Mouse (Mus musculus) adrenal gland, adult (tissue): Measurements from ENCODE around the gene Myo10.

ENCODE experiments used
- DNase-seq, 2 experiments: peaks; one replicate each; pipeline ENCODE4 v3.0.0; 2022 to 2023; ENCODE audit warnings: low spot score in 1 of 2; ENCODE audit not compliant: inconsistent age in 2 of 2

Gene Myo10

DNA sequence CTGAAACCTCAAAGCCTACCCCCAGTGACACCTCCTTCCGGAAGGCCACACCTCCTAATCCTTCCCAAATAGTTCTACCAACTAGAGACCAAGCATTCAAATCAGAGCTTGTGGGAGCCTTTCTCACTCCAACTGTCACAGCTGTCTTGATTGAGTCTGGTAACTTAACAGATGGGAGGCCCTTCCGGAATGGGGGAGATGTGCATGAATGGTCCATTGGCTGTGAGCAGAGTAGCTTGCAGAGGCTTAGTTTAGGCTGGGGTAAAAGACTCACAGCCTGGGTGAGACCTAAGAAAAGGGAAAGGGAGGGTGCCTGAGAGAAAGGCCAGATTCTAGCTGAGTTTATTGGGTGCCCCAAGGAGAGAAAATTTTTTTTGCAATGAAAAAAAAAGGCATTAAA, 26.0 kb downstream of the Myo10 start:
- DNase-seq: no peak

DNA sequence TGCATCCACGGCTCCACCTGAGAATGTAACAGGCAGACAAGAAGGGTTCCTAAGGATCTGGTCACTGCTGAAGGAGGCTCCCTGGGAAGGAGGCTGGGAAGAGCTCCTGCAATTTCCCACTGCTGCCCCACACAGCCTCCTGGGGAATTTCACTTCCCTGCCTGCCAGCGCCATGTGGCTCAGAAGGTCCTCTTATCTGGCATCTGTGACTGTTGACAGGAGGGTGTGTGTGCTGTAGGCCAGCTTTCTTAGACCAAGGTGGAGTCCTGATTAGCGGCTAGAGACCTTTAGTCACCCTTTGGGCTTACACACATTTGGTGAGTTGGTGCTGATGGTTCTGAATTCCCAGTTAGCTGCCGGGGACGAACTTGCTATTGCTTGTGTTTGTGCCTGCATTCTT, 28.0 kb downstream of the Myo10 start:
- no peak for DNase-seq

DNA sequence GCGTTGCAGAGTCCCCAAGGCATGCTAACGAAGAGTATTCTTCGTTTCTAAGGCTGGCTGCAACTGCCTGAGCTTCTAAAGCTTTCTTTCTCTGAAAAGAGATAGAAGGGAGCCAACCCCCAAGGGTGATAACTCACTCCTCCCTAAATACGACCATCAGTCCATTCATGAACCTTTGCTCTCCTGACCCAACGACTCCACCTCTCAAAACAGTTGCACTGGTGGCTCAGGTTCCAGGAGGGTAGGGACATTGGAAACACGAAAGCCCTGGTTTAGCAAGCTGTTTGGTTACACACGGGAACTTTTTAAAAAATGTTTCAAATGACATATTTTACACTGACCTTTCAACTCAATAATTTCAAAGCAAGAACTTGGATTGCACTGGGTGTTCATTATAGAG, 29.5 kb downstream of the Myo10 start:
- no peak for DNase-seq

DNA sequence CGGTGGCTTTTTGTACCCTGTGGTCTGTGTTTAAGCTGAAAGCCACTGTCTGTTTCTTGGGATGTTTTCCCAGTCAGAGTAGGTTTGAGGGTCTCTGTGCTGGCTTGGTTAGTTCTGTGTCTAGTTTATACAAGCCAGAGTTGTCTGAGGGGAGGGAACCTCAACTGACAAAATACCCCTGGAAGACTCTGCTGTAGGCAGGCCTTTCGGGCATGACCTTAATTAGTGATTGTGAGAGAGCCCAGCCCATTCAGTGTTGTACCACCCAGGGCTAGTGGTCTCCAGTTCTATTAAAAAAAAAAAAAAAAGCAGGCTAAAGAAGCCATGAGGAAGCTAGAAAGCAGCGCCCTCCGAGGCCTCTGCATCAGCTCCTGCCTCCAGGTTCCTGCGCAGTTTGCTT, 30.0 kb downstream of the Myo10 start:
- DNase-seq: no peak

DNA sequence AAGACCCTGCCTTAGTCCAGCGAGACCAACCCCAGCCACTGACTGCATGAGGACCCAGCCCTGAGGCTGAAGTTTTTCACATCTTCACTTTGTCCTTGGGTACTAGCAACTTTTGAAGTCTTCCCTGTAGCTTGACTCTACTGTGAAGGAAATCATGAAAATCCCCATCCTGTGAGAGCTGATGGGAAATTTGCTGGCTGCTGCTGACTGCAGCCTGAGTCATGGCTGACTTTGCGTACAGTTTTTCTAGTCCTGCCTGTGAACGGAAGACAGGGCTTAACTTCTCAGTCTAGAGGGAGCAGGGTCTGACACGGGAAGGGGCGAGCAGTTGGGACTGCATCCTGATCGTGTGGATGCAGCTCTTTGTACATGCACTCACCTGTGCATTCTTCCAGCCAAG, 30.6 kb downstream of the Myo10 start:
- no peak for DNase-seq

DNA sequence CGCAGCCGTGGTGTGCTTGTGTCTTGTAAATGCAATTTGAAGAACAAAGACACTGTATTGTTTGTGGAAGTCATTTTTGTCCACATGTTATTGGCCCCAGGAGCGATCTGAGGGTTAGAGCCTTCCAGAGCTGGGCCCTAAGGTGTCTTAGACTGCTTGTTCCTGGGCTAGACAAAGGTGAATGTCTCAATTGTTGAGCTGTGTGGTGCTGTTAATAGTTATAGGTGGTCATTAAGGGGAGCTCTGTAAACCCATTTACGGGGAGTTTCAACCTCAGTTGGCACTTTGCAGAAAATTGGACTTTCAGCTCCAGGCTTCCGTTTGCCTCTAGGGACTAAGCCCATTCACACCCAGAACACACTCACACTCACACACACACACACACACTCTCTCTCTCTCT, 31.4 kb downstream of the Myo10 start:
- DNase-seq: no peak

DNA sequence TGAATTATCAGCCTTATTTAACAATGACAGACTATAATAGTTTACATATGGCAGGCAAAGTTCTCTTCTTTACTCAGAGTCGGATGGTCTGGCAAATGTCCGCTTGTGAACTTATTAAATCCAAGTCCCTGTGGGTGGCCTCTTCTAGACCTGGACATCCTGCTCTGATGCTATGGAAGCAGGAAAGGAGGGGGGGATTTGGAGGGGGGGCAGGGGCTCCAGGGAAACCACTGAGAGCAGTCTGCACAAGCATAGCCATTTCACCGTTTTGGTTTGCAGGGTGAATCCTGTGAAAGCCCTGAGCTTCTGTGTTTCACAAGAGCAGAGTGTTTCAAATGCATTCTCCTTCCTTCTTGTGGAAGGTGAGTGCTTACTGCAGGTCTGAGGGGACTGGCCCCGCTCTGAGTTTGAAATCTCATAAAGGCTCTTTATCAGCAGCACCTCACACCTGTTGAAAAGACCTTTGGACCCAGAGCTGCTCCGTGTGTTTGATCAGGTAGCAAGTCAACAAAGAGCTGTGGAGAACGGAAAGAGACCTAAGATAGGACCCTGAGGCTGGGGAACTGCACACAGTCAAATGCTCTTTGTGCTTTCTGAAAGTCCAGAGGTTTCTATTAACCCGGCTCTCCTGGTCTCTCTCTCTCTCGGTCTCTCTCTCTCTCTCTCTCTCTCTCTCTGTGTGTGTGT, 40.7 kb downstream of the Myo10 start:
- no peak for DNase-seq

DNA sequence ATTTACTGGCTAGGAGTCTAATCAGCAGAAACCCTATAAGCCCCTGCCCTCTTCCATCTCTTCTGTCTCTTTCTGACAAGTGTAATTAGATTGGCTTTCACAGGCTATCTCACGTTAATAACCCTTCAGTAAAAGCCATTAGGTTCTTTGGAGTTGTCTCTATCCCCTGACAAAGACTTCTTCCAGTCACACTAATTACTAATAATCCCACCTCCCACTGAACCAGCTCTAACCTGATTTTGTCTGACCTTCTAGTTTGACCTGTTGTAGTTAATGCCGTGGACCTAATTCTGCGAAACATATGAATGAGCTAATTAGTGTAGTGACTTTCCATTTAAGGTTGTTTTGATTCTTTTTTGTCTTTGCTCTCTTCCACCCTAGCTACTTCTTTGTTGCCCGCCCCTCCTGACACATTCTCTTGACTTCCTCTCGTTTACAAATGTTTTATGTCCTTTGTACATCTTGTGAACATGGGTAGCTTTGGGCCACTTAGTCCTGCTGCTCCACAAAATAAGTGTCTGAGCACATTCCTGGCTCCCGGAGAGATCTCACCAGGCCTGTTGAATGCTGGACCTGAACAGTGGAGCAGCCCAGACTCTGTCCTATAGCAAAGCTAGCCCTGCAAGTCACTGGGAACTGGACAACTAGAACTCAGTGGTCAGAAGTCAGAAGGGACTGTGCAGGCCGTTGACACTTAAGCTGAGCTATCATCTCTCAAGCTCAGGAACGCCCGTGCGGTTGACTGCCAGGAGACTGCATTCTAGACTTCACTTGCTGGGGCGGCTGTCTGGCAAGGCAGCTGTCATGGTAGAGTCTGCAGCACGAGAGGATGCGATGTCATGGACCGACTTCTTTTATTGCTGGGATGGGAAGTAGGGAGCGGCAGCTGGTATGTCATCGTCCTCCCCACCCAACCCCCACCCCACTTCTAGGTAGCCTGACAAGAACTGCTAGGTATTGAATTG, 47.2 kb downstream of the Myo10 start:
- no peak for DNase-seq

DNA sequence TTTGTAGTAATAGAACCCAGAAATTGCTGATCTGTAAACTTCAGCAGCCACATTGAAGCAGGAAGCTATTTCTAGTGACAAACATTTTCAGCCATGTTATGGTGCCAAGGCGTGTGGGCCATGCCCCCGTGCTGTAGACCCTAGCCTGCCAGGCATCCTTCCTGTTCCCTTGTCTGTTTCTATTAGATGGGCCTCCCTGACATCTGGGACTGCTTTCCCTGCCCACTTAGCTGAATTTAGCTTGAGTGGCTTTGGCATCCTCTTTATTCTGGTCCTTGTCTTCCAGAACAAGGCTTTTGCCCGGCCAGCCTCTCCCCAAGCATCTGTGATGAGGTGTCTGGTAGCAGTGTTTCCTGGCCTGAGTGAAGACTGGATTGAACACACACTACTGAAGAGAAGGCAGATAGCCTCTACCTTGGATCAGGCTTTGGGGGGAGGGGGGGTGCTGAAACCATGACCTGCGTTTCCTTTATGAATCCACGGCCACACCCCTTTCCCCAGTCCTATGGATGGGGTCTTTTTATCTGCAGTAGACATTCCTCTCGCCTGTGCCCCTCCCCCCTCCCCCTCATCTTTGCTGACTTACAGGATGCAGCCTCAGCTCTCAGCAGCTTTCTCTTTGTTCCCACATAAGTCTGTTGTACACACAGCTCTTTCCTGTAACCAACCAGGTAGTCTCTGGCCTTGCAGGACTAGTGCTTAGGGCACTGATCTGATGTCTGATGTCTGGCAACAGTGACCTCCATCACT, 51.1 kb downstream of the Myo10 start:
- DNase-seq: no peak

DNA sequence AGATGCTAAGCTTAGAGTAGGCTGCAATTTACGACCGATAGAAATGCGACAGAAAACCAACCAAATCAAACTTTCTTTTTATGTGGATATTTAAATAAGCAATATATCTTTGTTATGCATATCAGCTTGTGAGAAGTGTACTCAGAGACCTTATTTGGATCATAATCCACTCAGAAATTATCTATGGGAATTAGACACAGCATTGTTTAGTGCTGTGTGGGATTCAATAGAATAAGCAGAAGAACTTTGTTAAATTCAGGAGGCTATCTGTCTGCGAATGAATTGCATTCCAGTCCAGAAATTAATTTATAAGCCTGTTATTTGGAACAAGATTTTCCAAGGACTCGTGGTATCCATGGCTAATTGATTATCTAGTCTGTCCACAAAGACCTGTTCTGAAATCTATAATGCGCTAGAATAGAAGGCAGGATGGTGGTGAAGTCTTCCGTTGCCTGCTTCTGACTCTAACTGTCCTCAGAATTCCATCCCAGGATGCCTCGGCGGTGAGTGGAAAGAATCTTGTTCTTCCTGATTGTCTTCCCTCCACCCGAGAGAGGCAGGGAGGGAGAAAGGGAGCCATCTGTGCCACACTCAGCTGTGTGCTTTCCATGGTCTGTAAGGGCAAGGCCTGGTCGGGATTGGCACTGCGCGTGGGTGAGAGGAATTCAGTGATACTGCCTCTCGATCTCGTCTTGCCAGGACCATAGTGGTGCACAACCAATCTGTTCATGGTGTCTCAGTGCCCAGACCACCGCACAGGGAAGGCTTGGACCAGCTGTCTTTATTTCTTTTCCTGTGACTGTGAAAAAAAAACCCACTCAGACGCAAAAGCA, 52.0 kb downstream of the Myo10 start:
- no peak for DNase-seq

DNA sequence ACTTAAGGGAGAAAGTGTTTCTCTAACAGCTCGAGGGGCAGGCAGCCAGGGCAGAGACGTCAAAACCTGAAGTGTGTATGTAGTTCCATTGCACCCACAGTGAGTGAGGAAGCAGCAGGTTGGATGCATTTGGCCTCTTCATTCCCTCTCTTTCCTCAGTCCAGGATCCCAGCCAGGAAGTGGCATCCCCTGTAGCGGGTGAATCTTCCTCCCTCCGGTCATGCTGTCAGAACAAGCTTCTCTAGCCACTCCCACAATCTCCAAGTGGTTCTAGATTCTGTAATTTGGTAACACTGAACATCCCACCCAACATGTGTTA, 52.6 kb downstream of the Myo10 start:
- no peak for DNase-seq

DNA sequence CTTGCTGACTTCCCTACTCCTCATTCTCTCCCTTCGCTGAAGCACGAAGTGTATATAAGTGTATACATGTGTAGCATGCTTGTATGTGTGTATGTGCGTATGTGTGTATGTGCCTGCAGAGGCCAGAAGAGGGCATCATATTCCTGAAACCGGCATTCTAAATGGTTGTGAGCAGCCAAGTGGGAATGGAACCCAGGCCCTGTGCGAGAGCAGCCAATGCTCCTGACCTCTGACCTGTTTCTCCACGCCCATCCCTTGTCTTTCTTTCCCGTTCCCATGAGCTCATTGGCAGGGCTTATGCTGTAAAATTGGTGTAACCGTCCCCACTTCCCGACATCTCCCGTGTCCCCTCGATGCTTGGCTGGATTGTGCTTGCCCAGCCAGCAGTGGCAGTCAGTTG, 53.0 kb downstream of the Myo10 start:
- no peak for DNase-seq

DNA sequence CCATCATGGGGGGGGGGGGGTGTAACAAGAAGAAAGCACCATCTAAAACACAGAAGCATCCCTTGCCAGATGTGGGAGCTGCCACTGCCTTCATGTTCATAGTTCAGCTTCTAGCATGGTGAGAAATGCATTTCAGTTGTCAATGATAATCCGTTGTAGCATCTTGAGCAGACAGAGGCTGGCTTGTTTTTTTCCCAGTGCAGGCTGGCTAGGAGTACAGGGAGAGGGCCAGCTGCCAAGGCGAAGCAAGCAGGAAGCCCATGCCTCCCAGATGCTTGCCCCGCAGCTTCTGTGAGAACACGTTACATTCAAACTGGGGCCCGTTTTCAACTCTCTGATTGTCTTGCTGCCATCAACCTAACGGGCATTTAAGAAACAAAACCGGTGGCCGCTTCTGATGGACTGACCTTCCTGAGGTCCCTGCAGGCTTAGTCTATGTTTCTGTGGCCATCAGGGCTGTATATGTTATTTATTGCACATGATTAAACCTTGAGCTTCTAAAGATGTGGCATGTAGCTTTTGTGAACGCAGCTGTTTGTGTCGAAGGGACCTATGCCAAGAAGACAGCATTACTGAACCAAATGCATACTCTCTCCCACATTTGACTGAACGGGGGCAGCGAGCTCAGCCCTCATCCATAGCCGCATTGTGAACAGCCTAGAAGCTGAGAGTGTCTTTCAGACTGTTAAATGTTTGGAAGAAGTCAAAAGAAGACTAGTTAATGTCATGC, 53.9 kb downstream of the Myo10 start:
- no peak for DNase-seq

DNA sequence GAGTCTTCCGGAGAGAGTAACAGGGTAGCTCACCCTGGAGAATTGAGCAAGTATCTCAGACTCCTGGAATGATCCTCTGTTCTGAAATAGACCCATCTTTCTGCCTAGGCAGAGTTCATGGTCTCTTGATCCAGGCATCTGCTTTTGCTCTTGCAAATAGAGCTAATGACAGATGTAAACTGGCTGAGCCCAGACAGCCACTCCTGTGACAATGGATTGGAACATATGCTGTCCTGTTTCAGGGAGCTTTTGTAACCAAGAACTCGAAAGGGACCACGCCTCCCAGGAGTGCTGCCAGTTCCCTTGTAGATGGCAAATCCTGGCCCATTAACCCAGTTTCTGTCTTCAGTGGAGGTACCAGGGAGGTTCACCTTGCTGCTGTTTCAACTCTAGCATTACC, 56.8 kb downstream of the Myo10 start:
- peak in 1 of 2 experiments; percentile 46 for DNase-seq

DNA sequence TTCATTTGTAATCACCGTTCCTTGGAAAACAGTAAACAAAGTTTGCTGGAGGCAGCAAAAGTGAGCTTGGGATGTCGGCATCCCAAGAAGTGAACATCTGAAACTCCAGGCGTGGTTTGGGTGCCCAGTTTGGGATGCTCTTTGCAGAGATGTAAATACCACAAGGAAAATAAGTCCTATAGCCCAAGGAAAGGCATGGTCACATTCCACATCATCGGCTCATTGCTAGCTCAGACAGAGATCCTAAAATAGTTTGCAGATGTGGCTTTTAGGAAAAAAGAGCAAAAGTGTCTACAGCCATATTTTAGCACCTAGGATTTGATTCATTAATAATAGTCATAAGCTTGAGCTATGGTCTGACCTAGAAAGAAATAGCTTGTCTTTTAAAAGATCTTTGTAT, 57.3 kb downstream of the Myo10 start:
- DNase-seq: no peak

DNA sequence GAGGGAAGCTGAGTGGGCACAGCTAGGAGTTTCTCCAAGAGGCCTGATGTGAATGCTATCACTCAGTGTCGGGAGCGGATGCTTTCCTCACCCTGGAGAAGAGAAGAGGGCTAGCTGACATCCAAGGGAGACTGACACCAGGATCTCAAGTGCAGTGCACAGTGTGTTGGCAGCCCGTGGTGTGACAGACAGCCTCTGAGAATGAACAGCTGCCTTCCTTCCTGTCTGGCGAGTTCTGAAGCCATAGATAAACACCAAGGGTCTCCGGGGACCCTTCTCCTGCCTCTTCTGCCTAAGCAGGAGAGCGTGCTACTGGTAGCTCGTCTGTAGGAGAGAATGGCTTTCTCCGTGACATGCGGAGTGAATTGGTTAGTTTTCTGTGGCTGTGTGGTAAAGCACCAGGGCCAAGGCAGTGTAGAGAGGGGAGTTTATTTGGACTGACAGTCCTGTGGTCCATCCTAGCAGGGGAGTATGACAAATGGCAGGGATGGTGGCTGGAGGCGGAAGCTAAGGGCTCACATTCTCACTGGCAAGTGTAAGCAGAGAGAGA, 58.0 kb downstream of the Myo10 start:
- no peak for DNase-seq

DNA sequence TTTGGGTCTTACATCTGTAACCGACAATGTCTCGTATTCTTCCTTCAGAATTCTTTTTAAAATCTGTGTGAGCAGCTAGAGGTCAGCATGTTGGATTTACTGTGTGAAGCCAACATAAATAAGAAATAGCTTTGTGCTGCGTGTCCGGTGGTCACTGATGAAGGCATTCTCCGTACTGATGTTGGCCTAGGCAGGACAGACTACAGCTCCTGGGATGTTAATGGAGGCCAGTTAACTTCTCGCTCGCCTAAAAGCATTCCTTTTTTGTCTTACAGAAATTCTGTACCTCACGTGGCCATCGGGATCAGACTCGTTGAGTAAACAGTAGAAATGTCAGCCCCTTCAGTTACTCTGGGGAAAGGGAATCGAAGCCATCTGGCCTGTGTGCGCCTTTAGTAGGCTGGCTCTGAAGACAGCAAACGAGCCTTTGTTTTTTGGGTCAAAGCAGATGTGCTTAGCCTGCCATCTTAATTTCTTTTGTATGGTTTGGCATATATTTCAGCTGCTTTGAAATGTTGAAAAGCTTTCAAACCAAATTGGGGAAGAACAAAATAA, 60.7 kb downstream of the Myo10 start:
- DNase-seq: no peak

DNA sequence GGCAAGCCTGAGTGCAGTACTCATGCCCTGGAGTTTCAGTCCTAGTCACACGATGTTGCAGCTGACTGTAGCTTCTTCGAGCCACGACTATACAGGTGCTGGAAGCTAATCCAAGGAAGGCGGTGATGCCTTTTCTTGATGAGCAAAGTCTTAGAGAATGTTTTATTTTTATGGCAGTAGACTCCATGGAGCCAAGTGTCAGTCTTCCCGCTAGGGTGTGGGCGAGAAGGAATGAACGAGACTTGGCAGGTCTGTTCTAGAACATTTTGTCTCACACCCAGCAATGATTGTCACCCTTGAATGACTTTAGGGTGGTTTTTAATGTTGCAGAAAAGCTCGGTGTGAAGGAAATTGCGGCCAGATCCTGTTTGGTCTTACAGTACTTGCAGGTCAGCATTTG, 62.9 kb downstream of the Myo10 start:
- no peak for DNase-seq

DNA sequence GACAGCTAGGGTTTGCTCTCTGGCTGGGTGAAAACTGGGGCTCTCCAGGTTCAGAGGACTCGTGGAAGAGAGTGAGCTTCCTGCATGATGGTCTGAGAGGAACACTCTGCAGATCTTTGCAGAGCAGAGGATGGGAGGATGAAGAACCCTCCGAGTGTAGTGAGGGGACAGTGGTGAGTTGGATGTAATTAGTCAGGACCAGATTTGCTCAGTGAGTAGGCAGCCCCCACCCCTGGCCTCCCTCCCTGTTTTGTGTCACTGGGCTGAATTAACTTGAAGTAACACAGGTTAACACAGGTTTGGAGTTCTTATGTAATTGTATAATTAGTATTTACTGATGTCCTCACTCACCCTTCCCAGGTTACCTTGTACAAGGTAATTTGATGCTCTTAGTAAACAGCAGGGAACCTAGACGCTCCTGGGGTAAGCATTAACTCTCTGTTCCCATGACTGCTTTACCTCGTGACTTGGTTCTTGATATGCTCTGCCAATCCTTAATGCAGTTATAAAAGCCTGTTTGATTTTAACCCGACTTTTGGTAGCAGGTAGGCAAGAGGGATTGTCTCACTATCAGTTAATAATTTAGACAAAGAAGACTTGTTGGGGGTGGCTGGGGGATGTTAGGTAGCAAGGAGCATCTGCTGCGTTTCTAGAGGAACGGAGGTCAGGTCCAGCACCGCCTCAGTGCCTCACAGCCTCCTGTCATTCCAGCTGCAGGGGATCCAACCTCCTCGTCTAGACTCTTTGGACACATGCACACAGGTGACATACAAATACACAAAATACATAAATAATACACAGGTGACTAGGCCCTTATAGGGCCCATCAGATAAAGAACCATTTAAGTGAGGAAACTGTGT, 66.3 kb downstream of the Myo10 start:
- DNase-seq: no peak
